Mouse (Mus musculus): ENCODE measurements at regions not wholly inside any gene's neighbourhood (a gene's known extent, or its start where the extent isn't known, plus 50 kb on each side); places are given as distances from the start of the nearest gene placed in this dataset.

- no peak for TF ChIP-seq CTCF (IDR thresholded peaks at IDR 0.05; ENCODE audit: low read depth, low read length)
- no peak for TF ChIP-seq POLR2A (IDR thresholded peaks at IDR 0.05; ENCODE audit: borderline replicate concordance, low read depth, low read length)
These were observed 70.6 kb downstream of the S1pr1 start for GRCm38 (mm10) chr3:115644307-115644706.
